Mouse (Mus musculus) kidney, adult 11 months (tissue): ENCODE data around the gene Gm4871.
A peak's percentile ranks its signal among the peaks of the same experiment; 100 is the strongest.
"Not testable (repeated sequence)": the region's sequence is repeated elsewhere in the genome, so short reads cannot be mapped to it uniquely, and the experiment has no call there.

ENCODE experiments used
- DNase-seq: peaks from one replicate; pipeline ENCODE4 v3.0.0; 2022

Gene Gm4871

GRCm38 (mm10) chr5:145032391-145032790 lies at the start of gene Gm4871:
Gm4871 (minus strand) TSS chr5:145032754.
- DNase-seq, result not testable (repeated sequence)

- DNase-seq, result no peak
Observed at GRCm38 (mm10) chr5:145081866-145082613, 49.5 kb upstream of the Gm4871 start.

GRCm38 (mm10) chr5:145075081-145075480 lies 42.5 kb upstream of the Gm4871 start:
- no peak for DNase-seq

GRCm38 (mm10) chr5:145071342-145071741 lies 38.8 kb upstream of the Gm4871 start:
- DNase-seq, result no peak

- DNase-seq, result peak; percentile 13
Observed at GRCm38 (mm10) chr5:145069707-145070106, 37.2 kb upstream of the Gm4871 start.

GRCm38 (mm10) chr5:145068863-145069262 lies 36.3 kb upstream of the Gm4871 start:
- DNase-seq, result no peak

GRCm38 (mm10) chr5:145064765-145065340 lies 32.3 kb upstream of the Gm4871 start:
- DNase-seq, result no peak

GRCm38 (mm10) chr5:145059524-145059923 lies 27.0 kb upstream of the Gm4871 start:
- DNase-seq, result no peak

- no peak for DNase-seq
Observed at GRCm38 (mm10) chr5:145058722-145059121, 26.2 kb upstream of the Gm4871 start.

GRCm38 (mm10) chr5:145057907-145058306 lies 25.4 kb upstream of the Gm4871 start:
- no peak for DNase-seq

- not testable (repeated sequence) for DNase-seq
Observed at GRCm38 (mm10) chr5:145054187-145054586, 21.6 kb upstream of the Gm4871 start.

- DNase-seq, result not testable (repeated sequence)
Observed at GRCm38 (mm10) chr5:145042690-145043089, 10.1 kb upstream of the Gm4871 start, which contains the start of gene 1700018F24Rik. 1700018F24Rik (plus strand) TSS chr5:145042990.

- no peak for DNase-seq
Observed at GRCm38 (mm10) chr5:145041628-145042027, 9.1 kb upstream of the Gm4871 start.

GRCm38 (mm10) chr5:145030476-145030875 lies 2.1 kb downstream of the Gm4871 start:
- not testable (repeated sequence) for DNase-seq

- not testable (repeated sequence) for DNase-seq
Observed at GRCm38 (mm10) chr5:145020712-145021111, 11.8 kb downstream of the Gm4871 start.

- DNase-seq, result not testable (repeated sequence)
Observed at GRCm38 (mm10) chr5:145020254-145020653, 12.3 kb downstream of the Gm4871 start.

- DNase-seq, result not testable (repeated sequence)
Observed at GRCm38 (mm10) chr5:145016761-145017160, 15.8 kb downstream of the Gm4871 start.

GRCm38 (mm10) chr5:145014278-145014677 lies 18.3 kb downstream of the Gm4871 start:
- no peak for DNase-seq

GRCm38 (mm10) chr5:145008878-145009659 lies 23.5 kb downstream of the Gm4871 start:
- DNase-seq, result no peak

- no peak for DNase-seq
Observed at GRCm38 (mm10) chr5:145005596-145005995, 27.0 kb downstream of the Gm4871 start.

GRCm38 (mm10) chr5:145004495-145004894 lies 28.1 kb downstream of the Gm4871 start:
- no peak for DNase-seq

GRCm38 (mm10) chr5:145003362-145003761 lies 29.2 kb downstream of the Gm4871 start:
- DNase-seq, result no peak

- no peak for DNase-seq
Observed at GRCm38 (mm10) chr5:144998491-144998890, 34.1 kb downstream of the Gm4871 start.
